Mouse (Mus musculus) right cerebral cortex, adult 18-20 months (tissue): ENCODE data around the gene Clec10a.

ENCODE experiments used
- DNase-seq: peaks from one replicate; pipeline ENCODE4 v3.0.0; 2022; ENCODE audit warnings: mixed read lengths

Gene Clec10a

GRCm38 (mm10) chr11:70185120-70185519, 29.1 kb downstream of the Clec10a start:
- no peak for DNase-seq

- DNase-seq: no peak
Observed at GRCm38 (mm10) chr11:70189319-70190134, 33.5 kb downstream of the Clec10a start.

- no peak for DNase-seq
Observed at GRCm38 (mm10) chr11:70191188-70191587, 35.2 kb downstream of the Clec10a start.

- DNase-seq: no peak
Observed at GRCm38 (mm10) chr11:70192157-70192556, 36.2 kb downstream of the Clec10a start.

GRCm38 (mm10) chr11:70193354-70194285, 37.6 kb downstream of the Clec10a start:
- DNase-seq: no peak

GRCm38 (mm10) chr11:70198332-70198731, 42.3 kb downstream of the Clec10a start:
- no peak for DNase-seq

- DNase-seq: no peak
Observed at GRCm38 (mm10) chr11:70199107-70199506, 43.1 kb downstream of the Clec10a start.

GRCm38 (mm10) chr11:70200036-70200608, 44.1 kb downstream of the Clec10a start:
- DNase-seq: no peak

- DNase-seq: peak; percentile 61
Observed at GRCm38 (mm10) chr11:70201691-70202090, 45.7 kb downstream of the Clec10a start.

GRCm38 (mm10) chr11:70206801-70207200, 50.8 kb downstream of the Clec10a start:
- DNase-seq: no peak

GRCm38 (mm10) chr11:70207283-70207682, 51.3 kb downstream of the Clec10a start:
- no peak for DNase-seq

- DNase-seq: no peak
Observed at GRCm38 (mm10) chr11:70208778-70209388, 52.9 kb downstream of the Clec10a start.

GRCm38 (mm10) chr11:70210681-70211080, 54.7 kb downstream of the Clec10a start:
- no peak for DNase-seq

GRCm38 (mm10) chr11:70211972-70212371, 56.0 kb downstream of the Clec10a start:
- no peak for DNase-seq

- no peak for DNase-seq
Observed at GRCm38 (mm10) chr11:70212423-70212822, 56.4 kb downstream of the Clec10a start, which contains the start of gene Slc16a11. Slc16a11 (plus strand) TSS chr11:70212752.

- DNase-seq: peak; percentile 68
Observed at GRCm38 (mm10) chr11:70212896-70213295, 56.9 kb downstream of the Clec10a start.

- DNase-seq: no peak
Observed at GRCm38 (mm10) chr11:70213736-70214135, 57.7 kb downstream of the Clec10a start.

- DNase-seq: no peak
Observed at GRCm38 (mm10) chr11:70214191-70214855, 58.3 kb downstream of the Clec10a start.

GRCm38 (mm10) chr11:70214856-70215209, 58.8 kb downstream of the Clec10a start:
- no peak for DNase-seq

GRCm38 (mm10) chr11:70215301-70215700, 59.3 kb downstream of the Clec10a start:
- DNase-seq: no peak

GRCm38 (mm10) chr11:70216103-70216502, 60.1 kb downstream of the Clec10a start:
- no peak for DNase-seq

GRCm38 (mm10) chr11:70218039-70218438, 62.0 kb downstream of the Clec10a start:
- no peak for DNase-seq
